Mouse (Mus musculus) liver, postnatal 0 days (tissue): Measurements from ENCODE around the gene Actr2.

Source experiments
- CTCF ChIP-seq: sonication (generic); IDR thresholded peaks from 2 replicates; pipeline ENCODE4 v1.5.1; 2016; ENCODE audit warnings: antibody characterized with exemption, low read depth
- EP300 ChIP-seq: IDR thresholded peaks from 2 replicates; pipeline ENCODE4 v1.6.1; 2016; ENCODE audit warnings: antibody characterized with exemption, low read depth, mild to moderate bottlenecking

DNA sequence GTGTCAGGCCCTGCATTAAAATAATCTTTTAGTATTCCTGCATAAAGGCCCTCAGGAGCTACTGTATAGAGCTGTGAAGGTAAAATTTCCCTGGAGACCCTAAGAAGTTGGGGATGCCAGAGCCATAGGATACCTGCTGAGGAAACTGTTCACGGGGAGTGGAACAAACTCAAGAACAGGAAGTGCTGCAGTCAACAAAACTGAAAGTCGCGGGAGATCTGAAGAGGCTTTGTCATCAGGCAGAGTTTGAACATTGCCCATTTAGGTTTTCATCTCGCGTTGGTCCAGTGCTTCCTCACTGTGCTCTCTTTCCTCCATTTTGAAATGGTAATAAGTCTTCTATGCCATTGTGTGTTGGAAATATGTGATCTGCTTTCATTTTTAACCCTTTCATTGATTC, 38.6 kb upstream of the Actr2 start:
- TF ChIP-seq CTCF (no peak), EP300 (no peak)
